Mouse (Mus musculus) CD8-positive naive resting alpha-beta T cell, adult 2 months (primary cell): ENCODE data around the gene 4930467E23Rik.
"Not testable (repeated sequence)": the region's sequence is repeated elsewhere in the genome, so short reads cannot be mapped to it uniquely, and the experiment has no call there.

ENCODE experiments used
- DNase-seq, 2 experiments: peaks; one replicate each; pipeline ENCODE4 v3.0.0; 2022; ENCODE audit warnings: low read depth in 2 of 2, low spot score in 2 of 2

4930467E23Rik gene

GRCm38 (mm10) chr8:19729276-19729675 is at the start of gene 4930467E23Rik:
TSS of gene 4930467E23Rik (plus strand) at chr8:19729576.
- not testable (repeated sequence) for DNase-seq

- not testable (repeated sequence) for DNase-seq
Measured at GRCm38 (mm10) chr8:19682311-19682710, 47.1 kb upstream of the 4930467E23Rik start.

GRCm38 (mm10) chr8:19685476-19685875 is 43.9 kb upstream of the 4930467E23Rik start:
- not testable (repeated sequence) for DNase-seq

- DNase-seq: not testable (repeated sequence)
Measured at GRCm38 (mm10) chr8:19688802-19689525, 40.4 kb upstream of the 4930467E23Rik start.

- not testable (repeated sequence) for DNase-seq
Measured at GRCm38 (mm10) chr8:19689745-19690144, 39.6 kb upstream of the 4930467E23Rik start.

GRCm38 (mm10) chr8:19691421-19691820 is 38.0 kb upstream of the 4930467E23Rik start:
- not testable (repeated sequence) for DNase-seq

- DNase-seq: not testable (repeated sequence)
Measured at GRCm38 (mm10) chr8:19697497-19698077, 31.8 kb upstream of the 4930467E23Rik start.

GRCm38 (mm10) chr8:19698123-19698522 is 31.3 kb upstream of the 4930467E23Rik start:
- DNase-seq: not testable (repeated sequence)

GRCm38 (mm10) chr8:19698722-19699121 is 30.7 kb upstream of the 4930467E23Rik start:
- DNase-seq: not testable (repeated sequence)

GRCm38 (mm10) chr8:19701326-19701725 is 28.1 kb upstream of the 4930467E23Rik start:
- not testable (repeated sequence) for DNase-seq

- DNase-seq: not testable (repeated sequence)
Measured at GRCm38 (mm10) chr8:19702276-19702675, 27.1 kb upstream of the 4930467E23Rik start.

GRCm38 (mm10) chr8:19702972-19703709 is 26.2 kb upstream of the 4930467E23Rik start:
- not testable (repeated sequence) for DNase-seq

GRCm38 (mm10) chr8:19703906-19704305 is 25.5 kb upstream of the 4930467E23Rik start:
- DNase-seq: not testable (repeated sequence)

GRCm38 (mm10) chr8:19704441-19705215 is 24.7 kb upstream of the 4930467E23Rik start:
- DNase-seq: not testable (repeated sequence)

- not testable (repeated sequence) for DNase-seq
Measured at GRCm38 (mm10) chr8:19705216-19705600, 24.2 kb upstream of the 4930467E23Rik start.

- not testable (repeated sequence) for DNase-seq
Measured at GRCm38 (mm10) chr8:19706101-19706725, 23.2 kb upstream of the 4930467E23Rik start.

- peak in 1 of 2 experiments; percentile 60 for DNase-seq
Measured at GRCm38 (mm10) chr8:19706918-19707760, 22.2 kb upstream of the 4930467E23Rik start.

GRCm38 (mm10) chr8:19707761-19708443 is 21.5 kb upstream of the 4930467E23Rik start:
- DNase-seq: not testable (repeated sequence)

GRCm38 (mm10) chr8:19708976-19709375 is 20.4 kb upstream of the 4930467E23Rik start:
- DNase-seq: not testable (repeated sequence)
